Mouse (Mus musculus) embryonic facial prominence, embryonic 14.5 days (tissue): ENCODE measurements around the gene Hist2h2be. TPM values are rescaled to one million over a fixed set of nuclear protein-coding genes. Genes with fewer than 3 reads are reported as not detected.
"Not testable (repeated sequence)": the region's sequence is repeated elsewhere in the genome, so short reads cannot be mapped to it uniquely, and the experiment has no call there.

ENCODE experiments used
- ATAC-seq: fragments of 200-750 bp; cut with Nextera tagmentation; 2 replicates; pipeline ENCODE4 v1.8.0; 2017; ENCODE audit warnings: low read depth, moderate number of reproducible peaks, moderate TSS enrichment
- DNase-seq: peaks from one replicate; pipeline ENCODE4 v3.0.0-alpha.2; 2015; ENCODE audit warnings: low spot score
- H3K27ac ChIP-seq: fragments of 300-500 bp; sonication (generic); replicated peaks from 2 replicates; pipeline ENCODE4 v1.5.1; 2014; ENCODE audit warnings: low read depth, mild to moderate bottlenecking, low read length, moderate library complexity
- H3K27me3 ChIP-seq: fragments of 300-500 bp; sonication (generic); replicated peaks from 2 replicates; pipeline ENCODE4 v1.6.1; 2014; ENCODE audit warnings: low read length; ENCODE audit not compliant: control insufficient read depth, insufficient read depth
- H3K36me3 ChIP-seq: fragments of 300-500 bp; sonication (generic); 2 replicates; pipeline ENCODE4 v1.6.1; 2014; ENCODE audit warnings: low read length, mixed read lengths; ENCODE audit not compliant: control insufficient read depth, insufficient read depth
- H3K4me1 ChIP-seq: fragments of 300-500 bp; sonication (generic); 2 replicates; pipeline ENCODE4 v1.6.1; 2014; ENCODE audit warnings: antibody characterized with exemption, low read length; ENCODE audit not compliant: control insufficient read depth, insufficient read depth
- H3K4me2 ChIP-seq: fragments of 300-500 bp; sonication (generic); 2 replicates; pipeline ENCODE4 v1.6.1; 2014; ENCODE audit warnings: low read depth, mild to moderate bottlenecking, low read length, moderate library complexity, mixed read lengths
- H3K4me3 ChIP-seq: fragments of 300-500 bp; sonication (generic); 2 replicates; pipeline ENCODE4 v1.5.1; 2014; ENCODE audit warnings: low read depth, mild to moderate bottlenecking, low read length
- H3K9ac ChIP-seq: fragments of 300-500 bp; sonication (generic); 2 replicates; pipeline ENCODE4 v1.6.1; 2014; ENCODE audit warnings: low read depth, mild to moderate bottlenecking, low read length, moderate library complexity, mixed read lengths
- H3K9me3 ChIP-seq: fragments of 300-500 bp; sonication (generic); 2 replicates; pipeline ENCODE4 v1.6.1; 2016; ENCODE audit warnings: low read length; ENCODE audit not compliant: control insufficient read depth
- WGBS: fragments of 180-500 bp; shearing (Covaris S2); extraction: QIAGEN DNeasy Blood & Tissue Kit; methylation state at CpG from one replicate; pipeline ENCODE4 v1.1.7; 2014; 5-methylcytosine and 5-hydroxymethylcytosine counted together
- polyA plus RNA-seq: library from polyadenylated mRNA; unstranded; fragments of >200 nt; fragmentation: Nextera tagmentation; extraction: Ambion mirVana; gene quantifications from 2 replicates; pipeline ENCODE4 v1.2.1, GENCODE M21; 2014

The Hist2h2be gene
- 7.8 and 8.8 TPM in 2 replicates for polyA plus RNA-seq

GRCm38 (mm10) chr3:96220765-96221639, at the start of gene Hist2h2be, which contains the start of gene Hist2h2ac:
TSS of gene Hist2h2be (plus strand) at chr3:96221119.
TSS of gene Hist2h2ac (minus strand) at chr3:96220880.
- Histone ChIP-seq H3K4me1 (peaks cover 25% of the 10 kb centered on the region), H3K9ac (peak within 1 kb of the TSS; percentile 92), H3K9me3 (no peaks in the 10 kb centered on the region), H3K27me3 (no peaks in the 10 kb centered on the region), H3K27ac (peak within 1 kb of the TSS; percentile 98), H3K36me3 (no peaks in the 10 kb centered on the region), H3K4me2 (peak within 1 kb of the TSS; percentile 88), H3K4me3 (peak within 1 kb of the TSS; percentile 66)
- ATAC-seq (peak; percentile 91), DNase-seq (peak; percentile 98)
- WGBS = under 1% methylated on average over 41 of the region's 43 CpGs

GRCm38 (mm10) chr3:96171583-96172196, 49.2 kb upstream of the Hist2h2be start:
- H3K36me3 ChIP-seq = peaks cover 46% of the 10 kb centered on the region
- H3K4me1 ChIP-seq = peaks cover 11% of the 10 kb centered on the region
- H3K4me3 ChIP-seq = peak overlapping the region; percentile 88
- no peaks in the 10 kb centered on the region for H3K9me3 ChIP-seq
- DNase-seq (no peak), ATAC-seq (no peak; the same call in 1 of the 2 replicates)
- peak overlapping the region; percentile 91 for H3K9ac ChIP-seq
- H3K27me3 ChIP-seq = no peaks in the 10 kb centered on the region
- 20% methylated on average over 18 of the region's 18 CpGs for WGBS
- H3K4me2 ChIP-seq = peak overlapping the region; percentile 95
- peak overlapping the region; percentile 99 for H3K27ac ChIP-seq

- Histone ChIP-seq H3K4me3 (peak within 1 kb of the TSS; percentile 88), H3K9me3 (no peaks in the 10 kb centered on the region), H3K4me1 (peaks cover 11% of the 10 kb centered on the region), H3K27me3 (no peaks in the 10 kb centered on the region), H3K36me3 (peaks cover 50% of the 10 kb centered on the region), H3K9ac (peak within 1 kb of the TSS; percentile 91), H3K4me2 (peak within 1 kb of the TSS; percentile 95), H3K27ac (peak within 1 kb of the TSS; percentile 99)
- WGBS = 1% methylated on average over 41 of the region's 58 CpGs
- DNase-seq = peak; percentile 97
- ATAC-seq = peak; percentile 95
Observed at GRCm38 (mm10) chr3:96172197-96173178, 48.4 kb upstream of the Hist2h2be start, which contains the start of gene Sf3b4. TSS of gene Sf3b4 (plus strand) at chr3:96172332.

- 35% methylated on average over 7 of the region's 7 CpGs for WGBS
- Histone ChIP-seq H3K4me1 (peaks cover 11% of the 10 kb centered on the region), H3K9me3 (no peaks in the 10 kb centered on the region), H3K9ac (peak overlapping the region; percentile 91), H3K4me2 (peak overlapping the region; percentile 95), H3K27me3 (no peaks in the 10 kb centered on the region), H3K4me3 (peak overlapping the region; percentile 88), H3K27ac (no peak overlapping the region), H3K36me3 (peaks cover 50% of the 10 kb centered on the region)
- ATAC-seq (no peak), DNase-seq (no peak)
Observed at GRCm38 (mm10) chr3:96173185-96173584, 47.7 kb upstream of the Hist2h2be start.

GRCm38 (mm10) chr3:96174042-96174441, 46.9 kb upstream of the Hist2h2be start:
- not testable (repeated sequence) for H3K4me2 ChIP-seq, H3K27ac ChIP-seq, ATAC-seq, H3K9ac ChIP-seq, H3K27me3 ChIP-seq, H3K4me3 ChIP-seq, DNase-seq, H3K9me3 ChIP-seq
- WGBS = 86% methylated on average over 4 of the region's 4 CpGs
- Histone ChIP-seq H3K36me3 (peaks cover 52% of the 10 kb centered on the region), H3K4me1 (peaks cover 11% of the 10 kb centered on the region)

- Histone ChIP-seq H3K4me3 (no peak overlapping the region), H3K4me1 (peaks cover 11% of the 10 kb centered on the region), H3K4me2 (no peak overlapping the region), H3K9ac (no peak overlapping the region), H3K27ac (no peak overlapping the region), H3K27me3 (no peaks in the 10 kb centered on the region), H3K36me3 (peaks cover 49% of the 10 kb centered on the region), H3K9me3 (no peaks in the 10 kb centered on the region)
- 93% methylated on average over 6 of the region's 6 CpGs for WGBS
- DNase-seq = no peak
- no peak for ATAC-seq
Observed at GRCm38 (mm10) chr3:96175251-96175650, 45.7 kb upstream of the Hist2h2be start.

GRCm38 (mm10) chr3:96178427-96178826, 42.5 kb upstream of the Hist2h2be start:
- WGBS = 91% methylated on average over 4 of the region's 4 CpGs

GRCm38 (mm10) chr3:96178902-96179301, 42.0 kb upstream of the Hist2h2be start:
- H3K4me2 ChIP-seq = no peak overlapping the region
- peaks cover 44% of the 10 kb centered on the region for H3K36me3 ChIP-seq
- no peak overlapping the region for H3K9ac ChIP-seq
- DNase-seq (no peak), ATAC-seq (no peak)
- peaks cover 13% of the 10 kb centered on the region for H3K4me1 ChIP-seq
- H3K4me3 ChIP-seq = no peak overlapping the region
- no peaks in the 10 kb centered on the region for H3K27me3 ChIP-seq
- no peaks in the 10 kb centered on the region for H3K9me3 ChIP-seq
- 78% methylated on average over 2 of the region's 2 CpGs for WGBS
- H3K27ac ChIP-seq = no peak overlapping the region

More at GRCm38 (mm10) chr3:96178427-96178826, 42.5 kb upstream of the Hist2h2be start:
- no peak overlapping the region for H3K4me2 ChIP-seq
- H3K27me3 ChIP-seq = no peaks in the 10 kb centered on the region
- H3K4me3 ChIP-seq = no peak overlapping the region
- no peak for ATAC-seq
- H3K9me3 ChIP-seq = no peaks in the 10 kb centered on the region
- no peak overlapping the region for H3K27ac ChIP-seq
- no peak for DNase-seq
- peaks cover 45% of the 10 kb centered on the region for H3K36me3 ChIP-seq
- H3K4me1 ChIP-seq = peaks cover 13% of the 10 kb centered on the region
- no peak overlapping the region for H3K9ac ChIP-seq
